Mouse (Mus musculus) brain, embryonic 14.5 days (tissue): ENCODE results near the gene Hspa1b. TPM values are rescaled to one million over a fixed set of nuclear protein-coding genes. Genes with fewer than 3 reads are reported as not detected.

Experiments
- DNase-seq: peaks from one replicate; pipeline ENCODE4 v3.0.0-alpha.2; 2011; ENCODE audit warnings: low read depth
- CTCF ChIP-seq: fragments of 200-500 bp; IDR thresholded peaks from 2 replicates; pipeline ENCODE4 v1.5.1; 2012; ENCODE audit warnings: inconsistent platforms, mild to moderate bottlenecking, moderate library complexity, borderline replicate concordance; ENCODE audit not compliant: insufficient read depth, insufficient read length; ENCODE audit errors: extremely low read depth
- POLR2A ChIP-seq: fragments of 200-500 bp; IDR thresholded peaks from 2 replicates; pipeline ENCODE4 v1.6.1; 2012; ENCODE audit warnings: mild to moderate bottlenecking, inconsistent platforms, borderline replicate concordance; ENCODE audit not compliant: poor library complexity, insufficient read depth, insufficient read length, severe bottlenecking; ENCODE audit errors: extremely low read depth
- polyA plus RNA-seq: library from polyadenylated mRNA; depleted of rRNA; stranded (reverse); fragments of >200 nt; gene quantifications from 2 replicates; pipeline ENCODE4 v1.2.3, GENCODE M21; 2012; rRNA removed

The Hspa1b gene
- polyA plus RNA-seq, 1 experiment, result 6.3 TPM

- TF ChIP-seq POLR2A (no peak), CTCF (no peak)
- no peak for DNase-seq
Measured at GRCm38 (mm10) chr17:34928841-34929240, 30.2 kb downstream of the Hspa1b start.

- no peak for DNase-seq
- TF ChIP-seq POLR2A (no peak), CTCF (no peak)
Measured at GRCm38 (mm10) chr17:34927306-34928019, 31.6 kb downstream of the Hspa1b start.

DNA sequence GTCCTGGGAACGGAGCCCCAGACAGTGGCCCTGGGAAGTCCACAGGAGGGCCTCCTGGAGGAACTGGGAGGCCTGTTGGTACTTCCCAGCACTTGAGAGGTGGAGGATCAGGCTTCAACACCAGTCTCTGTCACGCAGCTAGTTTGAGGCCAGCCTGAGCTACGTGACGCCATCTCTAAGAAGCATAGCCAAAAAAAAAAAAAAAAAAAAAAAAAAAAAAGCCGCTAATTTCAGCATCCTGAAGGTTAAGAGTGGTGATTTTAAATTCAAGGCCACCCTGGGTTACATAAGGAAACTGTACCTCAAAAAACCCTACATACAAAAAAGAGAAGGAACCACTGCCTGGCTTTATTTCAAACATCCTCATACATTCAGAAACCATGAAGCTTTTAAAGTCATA lies 34.8 kb downstream of the Hspa1b start:
- no peak for DNase-seq
- TF ChIP-seq CTCF (no peak), POLR2A (no peak)

GRCm38 (mm10) chr17:34922939-34923338 lies 36.1 kb downstream of the Hspa1b start:
- DNase-seq, result no peak
- TF ChIP-seq CTCF (peak; percentile 31; the same call in 1 of the 2 replicates), POLR2A (no peak)

GRCm38 (mm10) chr17:34917188-34917587 lies 41.9 kb downstream of the Hspa1b start:
- no peak for TF ChIP-seq CTCF
- no peak for TF ChIP-seq POLR2A
- no peak for DNase-seq

DNA sequence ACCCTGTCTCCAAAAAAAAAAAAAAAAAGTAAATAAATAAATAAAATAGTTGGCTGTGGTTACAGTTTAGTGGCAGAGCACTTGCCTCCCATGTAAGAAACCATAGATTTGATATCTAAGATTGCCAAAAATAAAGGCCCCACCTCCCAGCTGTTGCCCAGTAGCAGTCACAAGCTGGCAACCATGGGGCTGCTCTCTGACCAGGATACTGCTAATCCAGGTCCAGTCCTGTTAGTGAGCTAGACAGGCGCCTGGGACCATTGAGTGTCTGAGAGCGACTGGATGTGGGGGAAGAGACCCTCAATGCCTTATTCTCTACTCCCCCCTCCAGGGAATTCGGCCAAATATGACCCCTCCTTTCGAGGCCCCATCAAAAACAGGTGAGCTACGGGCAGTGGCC lies 42.7 kb downstream of the Hspa1b start:
- DNase-seq, result no peak
- TF ChIP-seq POLR2A, result no peak
- TF ChIP-seq CTCF, result no peak

- TF ChIP-seq CTCF, result peak; percentile 38; the same call in 1 of the 2 replicates
- no peak for TF ChIP-seq POLR2A
Measured at GRCm38 (mm10) chr17:34915410-34915831, 43.6 kb downstream of the Hspa1b start.

DNA sequence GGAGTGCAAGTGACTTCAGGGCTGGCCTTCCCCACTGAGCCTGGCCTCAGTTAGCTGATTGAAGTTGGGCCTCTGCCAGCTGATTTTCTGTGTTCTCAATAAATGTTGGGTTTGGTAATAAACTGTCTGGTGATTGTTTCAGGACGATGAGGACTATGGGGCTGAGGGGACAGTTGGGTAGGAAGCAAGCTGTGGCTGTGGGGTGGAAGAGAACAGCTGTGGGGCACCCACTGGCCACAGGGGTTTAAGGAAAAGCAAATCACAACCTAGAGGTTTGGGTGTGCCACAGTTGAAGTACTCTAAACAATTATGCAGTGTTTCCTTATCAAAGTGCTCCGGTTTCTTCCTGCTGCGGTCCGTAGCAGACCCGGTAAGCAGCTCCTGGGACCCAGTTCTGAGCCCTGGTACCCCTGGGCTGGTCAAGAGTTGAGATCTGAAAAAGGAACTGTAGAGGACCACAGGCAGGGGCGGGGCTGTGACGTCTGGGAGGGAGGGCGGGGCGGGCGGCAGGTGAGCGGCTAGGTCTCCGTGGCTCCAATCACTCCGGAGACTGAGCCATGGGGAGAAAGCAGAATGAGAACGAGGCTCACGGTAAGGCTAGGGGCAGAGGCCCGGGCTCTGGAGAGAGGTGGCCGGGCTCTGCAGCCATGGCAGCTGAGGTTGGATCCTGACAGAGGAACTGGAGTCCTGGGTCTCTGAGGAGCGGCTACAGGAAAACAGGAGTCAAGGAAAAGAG lies 44.9 kb downstream of the Hspa1b start, which contains the start of gene Slc44a4:
Gene Slc44a4 (plus strand): TSS at position 537 of the 736 bp plus-strand sequence.
- no peak for DNase-seq
- no peak for TF ChIP-seq POLR2A
- no peak for TF ChIP-seq CTCF

More at GRCm38 (mm10) chr17:34915410-34915831, 43.6 kb downstream of the Hspa1b start:
- no peak for DNase-seq

- peak; percentile 67 for DNase-seq
- TF ChIP-seq POLR2A (no peak), CTCF (peak; percentile 89)
Measured at GRCm38 (mm10) chr17:34911945-34912351, 47.1 kb downstream of the Hspa1b start.

- TF ChIP-seq CTCF (no peak), POLR2A (no peak)
- no peak for DNase-seq
Measured at GRCm38 (mm10) chr17:34910982-34911381, 48.1 kb downstream of the Hspa1b start.

Other genes with a start within 250 kb of the Hspa1b start
- gene C4b, start 215.4 kb downstream of the Hspa1b start, polyA plus RNA-seq, result 0.04 TPM in 2 replicates
- 0.04 TPM in 2 replicates for gene Cyp21a1, start 154.7 kb downstream of the Hspa1b start, polyA plus RNA-seq
- gene Stk19, start 122.3 kb downstream of the Hspa1b start, polyA plus RNA-seq, result 57.1 and 75.0 TPM in 2 replicates
- 73.5 and 101 TPM in 2 replicates for gene Dxo, start 122.2 kb downstream of the Hspa1b start, polyA plus RNA-seq
- gene Skiv2l, start 109.0 kb downstream of the Hspa1b start, polyA plus RNA-seq, result 88.8 and 119 TPM in 2 replicates
- gene Nelfe, start 108.8 kb downstream of the Hspa1b start, polyA plus RNA-seq, result 62.1 and 66.0 TPM in 2 replicates
- 0.21 and 0.42 TPM in 2 replicates for gene Cfb, start 96.7 kb downstream of the Hspa1b start, polyA plus RNA-seq
- gene Zbtb12, start 79.8 kb downstream of the Hspa1b start, polyA plus RNA-seq, result 116 and 135 TPM in 2 replicates
- gene Gm20547, start 77.2 kb downstream of the Hspa1b start, polyA plus RNA-seq, result 0.04 TPM in 1 of 2 replicates, not detected in the other
- 1.1 and 2.3 TPM in 2 replicates for gene C2, start 61.0 kb downstream of the Hspa1b start, polyA plus RNA-seq
- gene Ehmt2, start 60.8 kb downstream of the Hspa1b start, polyA plus RNA-seq, result 350 and 361 TPM in 2 replicates
- 0.06 and 0.07 TPM in 2 replicates for gene Slc44a4, start 44.8 kb downstream of the Hspa1b start, polyA plus RNA-seq
- gene Neu1, start 28.0 kb downstream of the Hspa1b start, polyA plus RNA-seq, result 28.0 and 29.6 TPM in 2 replicates
- gene Gm20481, start 10.7 kb upstream of the Hspa1b start, polyA plus RNA-seq, result not detected in 2 replicates
- gene Hspa1a, start 12.9 kb upstream of the Hspa1b start, polyA plus RNA-seq, result 6.3 and 6.6 TPM in 2 replicates
- 0.14 and 0.40 TPM in 2 replicates for gene Hspa1l, start 13.5 kb upstream of the Hspa1b start, polyA plus RNA-seq
- 136 and 185 TPM in 2 replicates for gene Lsm2, start 22.6 kb upstream of the Hspa1b start, polyA plus RNA-seq
- gene Vars, start 41.7 kb upstream of the Hspa1b start, polyA plus RNA-seq, result 99.2 and 119 TPM in 2 replicates
- 0.49 and 0.71 TPM in 2 replicates for gene Vwa7, start 57.3 kb upstream of the Hspa1b start, polyA plus RNA-seq
- 4.0 and 6.5 TPM in 2 replicates for gene Sapcd1, start 68.8 kb upstream of the Hspa1b start, polyA plus RNA-seq
- 4.2 and 6.4 TPM in 2 replicates for gene Msh5, start 87.5 kb upstream of the Hspa1b start, polyA plus RNA-seq
- gene Clic1, start 90.7 kb upstream of the Hspa1b start, polyA plus RNA-seq, result 69.6 and 89.8 TPM in 2 replicates
- 322 and 438 TPM in 2 replicates for gene Ddah2, start 99.8 kb upstream of the Hspa1b start, polyA plus RNA-seq
- 0.42 and 0.50 TPM in 2 replicates for gene Ly6g6c, start 106.2 kb upstream of the Hspa1b start, polyA plus RNA-seq
- 0.30 and 0.35 TPM in 2 replicates for gene Mpig6b, start 106.9 kb upstream of the Hspa1b start, polyA plus RNA-seq
- 1.2 and 12.4 TPM in 2 replicates for gene Ly6g6e, start 117.7 kb upstream of the Hspa1b start, polyA plus RNA-seq
- gene Ly6g6d, start 118.8 kb upstream of the Hspa1b start, polyA plus RNA-seq, result 1.8 and 2.7 TPM in 2 replicates
- gene Ly6g6f, start 126.4 kb upstream of the Hspa1b start, polyA plus RNA-seq, result 0.15 and 0.30 TPM in 2 replicates
- 91.0 and 135 TPM in 2 replicates for gene Abhd16a, start 130.0 kb upstream of the Hspa1b start, polyA plus RNA-seq
- gene Ly6g5c, start 149.0 kb upstream of the Hspa1b start, polyA plus RNA-seq, result not detected in 2 replicates
- gene Ly6g5b, start 156.2 kb upstream of the Hspa1b start, polyA plus RNA-seq, result 3.1 and 3.4 TPM in 2 replicates
- gene Gpank1, start 162.2 kb upstream of the Hspa1b start, polyA plus RNA-seq, result 21.4 and 25.3 TPM in 2 replicates
- 243 and 257 TPM in 2 replicates for gene Csnk2b, start 162.8 kb upstream of the Hspa1b start, polyA plus RNA-seq
- 3.3 and 4.6 TPM in 2 replicates for gene D17H6S53E, start 167.1 kb upstream of the Hspa1b start, polyA plus RNA-seq
- 0.93 and 1.1 TPM in 2 replicates for gene Apom, start 172.8 kb upstream of the Hspa1b start, polyA plus RNA-seq
- gene Bag6, start 175.9 kb upstream of the Hspa1b start, polyA plus RNA-seq, result 378 and 427 TPM in 2 replicates
- 367 and 409 TPM in 2 replicates for gene Prrc2a, start 205.7 kb upstream of the Hspa1b start, polyA plus RNA-seq
- 1.6 and 2.2 TPM in 2 replicates for gene Aif1, start 216.8 kb upstream of the Hspa1b start, polyA plus RNA-seq
- 8.2 and 11.8 TPM in 2 replicates for gene Lst1, start 229.2 kb upstream of the Hspa1b start, polyA plus RNA-seq
- 0.58 and 1.1 TPM in 2 replicates for gene Ltb, start 235.2 kb upstream of the Hspa1b start, polyA plus RNA-seq
- gene Tnf, start 242.8 kb upstream of the Hspa1b start, polyA plus RNA-seq, result 0.15 and 0.21 TPM in 2 replicates
- 0.27 and 0.29 TPM in 2 replicates for gene Lta, start 246.1 kb upstream of the Hspa1b start, polyA plus RNA-seq